Mouse (Mus musculus): ENCODE data around the gene Lyar. TPM values are rescaled to one million over a fixed set of nuclear protein-coding genes. Genes with fewer than 3 reads are reported as not detected.

Lyar gene
- polyA plus RNA-seq, 1 experiment from 2014 or later: 35.4 TPM

DNA sequence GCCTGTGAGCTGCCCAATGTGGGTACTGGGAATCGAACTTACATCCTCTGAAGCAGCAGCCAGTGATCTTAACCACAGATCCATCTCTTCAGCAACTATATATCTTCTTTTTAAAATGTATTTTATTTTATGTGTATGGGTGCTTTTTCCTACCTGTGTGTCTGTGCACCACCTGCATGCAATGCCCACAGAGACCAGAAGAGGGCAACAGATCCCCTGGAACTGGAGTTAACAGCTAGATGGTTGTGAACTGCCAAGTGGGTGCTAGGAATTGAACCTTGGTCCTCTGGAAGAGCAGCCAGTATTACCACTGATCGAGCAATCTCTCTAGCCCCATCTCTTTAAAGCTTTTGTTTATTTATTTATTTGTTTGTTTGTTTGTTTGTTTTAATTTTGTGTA is 16.4 kb downstream of the Lyar start:
- Histone ChIP-seq H3K9me3 (replicated peaks; ENCODE audit: control insufficient read depth, low read length, poor library complexity, severe bottlenecking) (no peaks in the 10 kb centered on the region), H3K36me3 (ENCODE audit: control insufficient read depth, insufficient read depth, low read length) (peaks cover 11% of the 10 kb centered on the region)
- WGBS: 95% methylated on average over 2 of the region's 2 CpGs

GRCm38 (mm10) chr5:38240727-38241472 is 20.6 kb downstream of the Lyar start:
- 0 out of 2 replicates have a peak, but pooled peaks cover 2% of the 10 kb centered on the region for H3K36me3 ChIP-seq (ENCODE audit: control insufficient read depth, insufficient read depth, low read length)
- H3K9ac ChIP-seq (ENCODE audit: low read depth, low read length): no peak overlapping the region
- WGBS: 27% methylated on average over 5 of the region's 5 CpGs
- no peaks in the 10 kb centered on the region for H3K9me3 ChIP-seq (replicated peaks; ENCODE audit: control insufficient read depth, low read length, poor library complexity, severe bottlenecking)
- H3K4me2 ChIP-seq (ENCODE audit: low read length): no peak overlapping the region
- peaks cover 3% of the 10 kb centered on the region for H3K27me3 ChIP-seq (ENCODE audit: control insufficient read depth, insufficient read depth, low read depth, low read length)
- ATAC-seq: no peak
- no peaks in the 10 kb centered on the region for H3K4me1 ChIP-seq (ENCODE audit: control insufficient read depth, insufficient read depth, low read length)
- H3K4me3 ChIP-seq (ENCODE audit: low read depth, low read length): no peak overlapping the region
- no peak overlapping the region for H3K27ac ChIP-seq (ENCODE audit: low read length)

More for the DNA sequence above, 16.4 kb downstream of the Lyar start:
- H3K27ac ChIP-seq (ENCODE audit: low read length): no peak overlapping the region
- no peak overlapping the region for H3K4me2 ChIP-seq (ENCODE audit: low read length)
- H3K9ac ChIP-seq (ENCODE audit: low read depth, low read length): no peak overlapping the region
- no peaks in the 10 kb centered on the region for H3K4me1 ChIP-seq (ENCODE audit: control insufficient read depth, insufficient read depth, low read length)
- H3K27me3 ChIP-seq (ENCODE audit: control insufficient read depth, insufficient read depth, low read depth, low read length): no peaks in the 10 kb centered on the region; the same call in 1 of the 2 replicates
- ATAC-seq: no peak
- no peak overlapping the region for H3K4me3 ChIP-seq (ENCODE audit: low read depth, low read length)

- ATAC-seq: no peak
- WGBS: 69% methylated on average over 3 of the region's 3 CpGs
Observed at GRCm38 (mm10) chr5:38241473-38241834, 21.2 kb downstream of the Lyar start.

DNA sequence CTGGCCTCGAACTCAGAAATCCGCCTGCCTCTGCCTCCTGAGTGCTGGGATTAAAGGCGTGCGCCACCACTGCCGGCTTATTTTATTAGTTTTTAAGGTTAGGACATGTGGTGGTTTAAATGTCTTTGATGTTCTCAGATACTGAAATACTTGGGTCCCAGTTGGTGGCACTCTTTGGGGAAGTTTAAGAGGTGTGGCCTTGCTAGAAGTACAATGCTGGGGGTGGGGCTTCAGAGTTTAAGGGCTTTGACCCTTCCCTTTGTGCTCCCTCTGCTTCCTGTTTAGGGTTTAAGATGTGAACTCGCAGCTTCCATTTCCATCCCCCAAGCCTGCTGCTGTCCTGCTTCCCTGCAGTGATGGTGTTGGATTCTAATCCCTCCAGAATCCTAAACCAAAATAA is 21.7 kb downstream of the Lyar start:
- 83% methylated on average over 6 of the region's 6 CpGs for WGBS
- Histone ChIP-seq H3K27ac (ENCODE audit: low read length) (no peak overlapping the region), H3K27me3 (ENCODE audit: control insufficient read depth, insufficient read depth, low read depth, low read length) (peaks cover 3% of the 10 kb centered on the region), H3K36me3 (ENCODE audit: control insufficient read depth, insufficient read depth, low read length) (no peaks in the 10 kb centered on the region), H3K4me2 (ENCODE audit: low read length) (no peak overlapping the region), H3K9me3 (replicated peaks; ENCODE audit: control insufficient read depth, low read length, poor library complexity, severe bottlenecking) (no peaks in the 10 kb centered on the region), H3K4me1 (ENCODE audit: control insufficient read depth, insufficient read depth, low read length) (no peaks in the 10 kb centered on the region), H3K9ac (ENCODE audit: low read depth, low read length) (no peak overlapping the region), H3K4me3 (ENCODE audit: low read depth, low read length) (no peak overlapping the region)
- no peak for ATAC-seq

More at GRCm38 (mm10) chr5:38241473-38241834, 21.2 kb downstream of the Lyar start:
- no peak overlapping the region for H3K9ac ChIP-seq (ENCODE audit: low read depth, low read length)
- no peaks in the 10 kb centered on the region for H3K9me3 ChIP-seq (replicated peaks; ENCODE audit: control insufficient read depth, low read length, poor library complexity, severe bottlenecking)
- no peaks in the 10 kb centered on the region for H3K4me1 ChIP-seq (ENCODE audit: control insufficient read depth, insufficient read depth, low read length)
- H3K27me3 ChIP-seq (ENCODE audit: control insufficient read depth, insufficient read depth, low read depth, low read length): peaks cover 3% of the 10 kb centered on the region
- H3K4me2 ChIP-seq (ENCODE audit: low read length): no peak overlapping the region
- no peak overlapping the region for H3K4me3 ChIP-seq (ENCODE audit: low read depth, low read length)
- no peak overlapping the region for H3K27ac ChIP-seq (ENCODE audit: low read length)
- no peaks in the 10 kb centered on the region for H3K36me3 ChIP-seq (ENCODE audit: control insufficient read depth, insufficient read depth, low read length)

- Histone ChIP-seq H3K4me3 (ENCODE audit: low read depth, low read length) (no peak overlapping the region), H3K4me1 (ENCODE audit: control insufficient read depth, insufficient read depth, low read length) (no peaks in the 10 kb centered on the region), H3K27ac (ENCODE audit: low read length) (no peak overlapping the region), H3K36me3 (ENCODE audit: control insufficient read depth, insufficient read depth, low read length) (no peaks in the 10 kb centered on the region), H3K4me2 (ENCODE audit: low read length) (no peak overlapping the region), H3K9ac (ENCODE audit: low read depth, low read length) (no peak overlapping the region), H3K27me3 (ENCODE audit: control insufficient read depth, insufficient read depth, low read depth, low read length) (no peaks in the 10 kb centered on the region), H3K9me3 (replicated peaks; ENCODE audit: control insufficient read depth, low read length, poor library complexity, severe bottlenecking) (no peaks in the 10 kb centered on the region)
- no peak for ATAC-seq
- 44% methylated on average over 4 of the region's 4 CpGs for WGBS
Observed at GRCm38 (mm10) chr5:38255195-38255594, 34.9 kb downstream of the Lyar start.

DNA sequence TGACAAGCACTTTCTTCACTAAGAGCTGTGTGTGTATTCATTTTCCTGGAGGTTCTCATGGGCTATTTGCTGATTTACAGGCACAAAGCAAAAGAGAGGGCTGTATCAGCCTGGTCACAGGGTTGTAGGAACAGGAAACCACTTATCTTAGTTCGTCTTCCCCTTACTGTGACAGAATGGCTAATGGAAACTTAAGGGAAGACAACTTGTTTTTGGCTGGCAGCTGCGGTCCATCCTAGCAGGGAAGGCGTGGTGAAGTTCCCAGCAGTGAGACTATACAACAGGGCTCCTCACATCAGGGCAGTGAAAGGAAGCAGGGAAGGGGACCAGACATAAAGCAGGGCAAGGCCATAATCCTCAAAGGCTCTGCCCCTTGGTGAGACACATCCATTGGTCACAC is 35.4 kb downstream of the Lyar start:
- H3K36me3 ChIP-seq (ENCODE audit: control insufficient read depth, insufficient read depth, low read length): no peaks in the 10 kb centered on the region
- H3K27ac ChIP-seq (ENCODE audit: low read length): no peak overlapping the region
- no peaks in the 10 kb centered on the region for H3K9me3 ChIP-seq (replicated peaks; ENCODE audit: control insufficient read depth, low read length, poor library complexity, severe bottlenecking)
- no peaks in the 10 kb centered on the region for H3K27me3 ChIP-seq (ENCODE audit: control insufficient read depth, insufficient read depth, low read depth, low read length)
- H3K4me1 ChIP-seq (ENCODE audit: control insufficient read depth, insufficient read depth, low read length): no peaks in the 10 kb centered on the region
- no peak overlapping the region for H3K4me2 ChIP-seq (ENCODE audit: low read length)
- WGBS: 76% methylated on average over 3 of the region's 3 CpGs
- H3K9ac ChIP-seq (ENCODE audit: low read depth, low read length): no peak overlapping the region
- H3K4me3 ChIP-seq (ENCODE audit: low read depth, low read length): no peak overlapping the region
- ATAC-seq: no peak

GRCm38 (mm10) chr5:38256551-38256950 is 36.3 kb downstream of the Lyar start:
- 100% methylated on average over 1 of the region's 1 CpGs for WGBS
- no peak overlapping the region for H3K9ac ChIP-seq (ENCODE audit: low read depth, low read length)
- no peaks in the 10 kb centered on the region for H3K27me3 ChIP-seq (ENCODE audit: control insufficient read depth, insufficient read depth, low read depth, low read length)
- peaks cover 6% of the 10 kb centered on the region for H3K4me1 ChIP-seq (ENCODE audit: control insufficient read depth, insufficient read depth, low read length)
- no peak overlapping the region for H3K27ac ChIP-seq (ENCODE audit: low read length)
- H3K4me3 ChIP-seq (ENCODE audit: low read depth, low read length): no peak overlapping the region
- no peaks in the 10 kb centered on the region for H3K36me3 ChIP-seq (ENCODE audit: control insufficient read depth, insufficient read depth, low read length)
- no peaks in the 10 kb centered on the region for H3K9me3 ChIP-seq (replicated peaks; ENCODE audit: control insufficient read depth, low read length, poor library complexity, severe bottlenecking)
- no peak overlapping the region for H3K4me2 ChIP-seq (ENCODE audit: low read length)
- no peak for ATAC-seq

DNA sequence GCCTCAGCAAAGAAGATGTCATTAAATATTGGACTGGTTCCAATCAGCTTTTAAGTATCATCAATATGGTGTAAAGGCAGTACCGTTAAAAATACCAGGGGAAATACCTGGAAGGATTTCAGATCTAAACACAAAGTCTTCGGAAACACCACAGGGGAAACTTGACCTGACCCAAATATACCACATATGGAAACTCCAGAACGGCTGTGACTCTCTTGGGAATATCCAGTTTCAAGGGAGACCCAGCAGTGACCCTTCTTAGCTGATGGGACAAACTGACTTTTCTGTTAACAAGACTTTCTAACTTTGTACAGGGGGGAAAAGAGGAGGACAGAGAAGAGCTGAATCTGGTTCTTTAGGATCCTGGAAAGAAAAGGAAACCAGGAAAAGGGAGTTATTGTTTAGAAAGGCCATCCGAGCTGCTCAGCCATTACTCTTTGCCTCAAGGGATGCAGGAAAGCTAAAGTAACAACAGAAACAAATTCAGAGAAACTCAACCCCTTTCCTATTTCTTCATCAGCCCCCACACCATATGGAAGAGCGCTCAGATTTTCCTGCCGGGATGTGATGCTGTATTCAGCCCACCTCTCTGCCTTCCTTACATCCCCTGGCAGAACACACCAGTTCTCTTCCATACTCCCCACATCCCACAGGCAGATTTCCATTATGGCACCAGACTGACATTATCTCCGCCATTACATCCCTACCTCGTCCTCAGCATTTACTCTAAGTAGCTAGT is 37.9 kb downstream of the Lyar start:
- no peak for ATAC-seq
- 87% methylated on average over 8 of the region's 8 CpGs for WGBS
- H3K4me2 ChIP-seq (ENCODE audit: low read length): no peak overlapping the region
- H3K27ac ChIP-seq (ENCODE audit: low read length): no peak overlapping the region
- no peaks in the 10 kb centered on the region for H3K27me3 ChIP-seq (ENCODE audit: control insufficient read depth, insufficient read depth, low read depth, low read length)
- peaks cover 6% of the 10 kb centered on the region; the same call in 1 of the 2 replicates for H3K36me3 ChIP-seq (ENCODE audit: control insufficient read depth, insufficient read depth, low read length)
- H3K9me3 ChIP-seq (replicated peaks; ENCODE audit: control insufficient read depth, low read length, poor library complexity, severe bottlenecking): no peaks in the 10 kb centered on the region
- H3K9ac ChIP-seq (ENCODE audit: low read depth, low read length): no peak overlapping the region
- H3K4me3 ChIP-seq (ENCODE audit: low read depth, low read length): no peak overlapping the region
- peaks cover 6% of the 10 kb centered on the region for H3K4me1 ChIP-seq (ENCODE audit: control insufficient read depth, insufficient read depth, low read length)

DNA sequence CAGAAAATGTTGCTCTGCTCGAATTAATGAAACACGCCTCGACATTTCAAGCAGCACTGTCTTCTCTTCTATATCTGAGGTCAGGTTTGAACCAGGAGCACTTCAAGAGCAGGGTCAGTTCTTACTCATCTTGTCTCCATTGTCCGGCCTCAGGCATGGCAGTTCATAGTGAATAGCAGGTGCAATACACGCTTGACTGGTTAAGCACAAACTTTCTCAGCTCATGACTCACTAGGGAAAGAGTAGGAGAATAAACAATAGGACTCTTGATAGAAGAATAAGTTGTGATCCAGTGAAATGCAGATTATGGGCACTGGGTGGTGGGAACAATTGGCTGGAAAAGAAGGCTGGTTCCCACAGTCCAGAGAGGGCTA is 38.5 kb downstream of the Lyar start:
- Histone ChIP-seq H3K4me1 (ENCODE audit: control insufficient read depth, insufficient read depth, low read length) (peaks cover 6% of the 10 kb centered on the region), H3K9ac (ENCODE audit: low read depth, low read length) (no peak overlapping the region), H3K9me3 (replicated peaks; ENCODE audit: control insufficient read depth, low read length, poor library complexity, severe bottlenecking) (no peaks in the 10 kb centered on the region), H3K27ac (ENCODE audit: low read length) (no peak overlapping the region), H3K4me2 (ENCODE audit: low read length) (no peak overlapping the region), H3K36me3 (ENCODE audit: control insufficient read depth, insufficient read depth, low read length) (peaks cover 11% of the 10 kb centered on the region), H3K27me3 (ENCODE audit: control insufficient read depth, insufficient read depth, low read depth, low read length) (no peaks in the 10 kb centered on the region), H3K4me3 (ENCODE audit: low read depth, low read length) (no peak overlapping the region)
- no peak for ATAC-seq
- 86% methylated on average over 5 of the region's 5 CpGs for WGBS
